Mouse (Mus musculus) T-helper 17 cell (primary cell): ENCODE data around the gene Bbs4.

Experiments
- in situ Hi-C, 2 experiments: fragments of 300-600 bp; cut with MboI, MseI; formaldehyde crosslinking; loops; 1 replicate in 1 of 2; 2 replicates in 1 of 2; pipeline ENCODE4 v1.15.1; 2025; ENCODE audit warnings: high pct_unique_total_duplicates in 2 of 2

Bbs4 gene

GRCm38 (mm10) chr9:59291688-59292492 is 61.4 kb downstream of the Bbs4 start:
- in situ Hi-C loops = no loop called here

DNA sequence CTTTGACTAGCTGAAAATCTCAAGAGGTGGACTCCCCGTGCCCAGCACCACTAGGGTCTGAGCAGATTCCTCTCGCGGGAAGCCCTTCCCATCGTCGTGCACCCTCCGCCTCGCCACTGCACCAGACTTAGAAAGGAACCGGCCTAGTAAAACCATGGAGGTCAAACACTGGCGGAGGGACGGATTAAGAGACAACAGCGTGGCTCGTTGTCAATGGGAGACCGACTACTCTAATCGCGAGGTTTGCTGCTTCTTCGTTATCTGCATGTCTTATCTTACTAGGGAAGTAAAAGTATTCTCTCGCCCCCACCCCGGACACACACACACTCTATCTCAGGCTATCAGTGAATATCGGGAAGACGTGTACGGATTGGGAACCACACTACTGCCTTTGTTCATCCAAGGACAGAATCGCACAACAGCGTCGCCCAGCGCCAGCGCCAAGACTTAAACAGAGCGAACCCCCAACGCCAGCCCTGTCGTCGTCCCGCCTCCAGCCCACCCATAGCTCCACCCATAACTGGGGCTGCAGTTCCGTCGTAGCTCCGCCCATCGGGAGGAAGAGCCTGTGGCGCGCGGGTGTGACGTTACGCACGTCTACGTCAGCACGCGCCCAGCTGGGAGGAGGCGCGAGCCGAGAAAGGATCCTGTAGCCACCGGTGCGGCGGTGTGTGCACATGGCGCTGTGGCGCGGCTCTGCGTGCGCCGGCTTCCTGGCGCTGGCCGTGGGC is 62.2 kb downstream of the Bbs4 start, which contains the start of gene Adpgk:
TSS of gene Adpgk (plus strand) at position 602 of the 731 bp plus-strand sequence.
- in situ Hi-C loops = no loop called here

GRCm38 (mm10) chr9:59289529-59290115 is 63.7 kb downstream of the Bbs4 start:
- in situ Hi-C loops = loop anchor here (5.0 to 10.0 kb wide), 3 partner anchors 262 to 707 kb away; partner anchors contain the start of gene Nptn (in 1 of the 2)

GRCm38 (mm10) chr9:59288685-59289410 is 64.5 kb downstream of the Bbs4 start:
- in situ Hi-C loops = loop anchor here (5.0 to 10.0 kb wide), 3 partner anchors 262 to 707 kb away; partner anchors contain the start of gene Nptn (in 1 of the 2)

- in situ Hi-C loops = loop anchor here (5.0 to 10.0 kb wide), 3 partner anchors 261 to 706 kb away; partner anchors contain the start of gene Nptn (in 1 of the 2)
Measured at GRCm38 (mm10) chr9:59288058-59288457, 65.2 kb downstream of the Bbs4 start.

DNA sequence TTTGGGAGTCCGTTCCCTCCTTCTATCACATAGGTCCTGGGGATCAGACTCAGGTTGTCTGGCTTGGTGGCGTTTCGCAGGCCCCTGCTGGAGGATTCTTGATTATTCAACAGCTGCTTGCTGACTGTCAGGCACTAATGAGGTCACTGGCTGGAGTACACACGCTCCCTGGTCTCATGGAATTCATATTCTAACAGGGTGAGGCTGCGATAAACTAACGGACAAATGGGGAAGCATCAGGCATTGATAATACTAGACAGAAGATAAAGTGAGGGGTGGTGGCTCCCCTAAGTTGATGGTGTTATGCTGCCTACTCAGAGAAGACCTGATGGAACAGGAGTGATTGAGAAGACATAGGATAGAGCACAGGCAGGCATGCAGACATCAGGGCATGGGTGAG is 67.7 kb downstream of the Bbs4 start:
- in situ Hi-C loops = loop anchor here (5.0 to 10.0 kb wide), 3 partner anchors 258 to 703 kb away; partner anchors contain the start of gene Nptn (in 1 of the 2)

GRCm38 (mm10) chr9:59282683-59282986 is 70.7 kb downstream of the Bbs4 start:
- in situ Hi-C loops = loop anchor here in 1 of 2 experiments (10.0 kb wide), 1 partner anchor 268 kb away; no protein-coding TSS in a partner anchor

GRCm38 (mm10) chr9:59281871-59282682 is 71.2 kb downstream of the Bbs4 start:
- in situ Hi-C loops = loop anchor here in 1 of 2 experiments (10.0 kb wide), 1 partner anchor 267 kb away; no protein-coding TSS in a partner anchor

GRCm38 (mm10) chr9:59280888-59281287 is 72.4 kb downstream of the Bbs4 start:
- in situ Hi-C loops = loop anchor here in 1 of 2 experiments (10.0 kb wide), 1 partner anchor 266 kb away; no protein-coding TSS in a partner anchor

DNA sequence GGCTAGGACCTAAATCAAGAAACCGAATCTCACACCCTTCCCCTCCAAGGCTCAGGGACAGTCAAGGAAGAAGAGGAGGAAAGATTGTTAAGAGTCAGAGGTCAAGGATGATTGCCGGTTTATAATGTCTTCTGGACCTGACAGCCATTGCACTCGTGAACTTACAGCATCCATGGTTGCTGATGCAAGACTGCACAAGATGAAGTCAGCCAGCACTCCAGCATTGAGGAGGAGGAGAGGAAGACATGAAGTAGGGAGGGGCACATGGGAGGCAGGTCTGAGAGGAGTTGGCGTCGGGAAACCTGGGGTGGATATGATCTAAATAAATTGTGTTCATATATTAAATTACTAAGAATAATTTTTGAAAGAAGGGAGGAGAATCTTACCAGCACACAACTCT is 74.6 kb downstream of the Bbs4 start:
- in situ Hi-C loops = no loop called here

DNA sequence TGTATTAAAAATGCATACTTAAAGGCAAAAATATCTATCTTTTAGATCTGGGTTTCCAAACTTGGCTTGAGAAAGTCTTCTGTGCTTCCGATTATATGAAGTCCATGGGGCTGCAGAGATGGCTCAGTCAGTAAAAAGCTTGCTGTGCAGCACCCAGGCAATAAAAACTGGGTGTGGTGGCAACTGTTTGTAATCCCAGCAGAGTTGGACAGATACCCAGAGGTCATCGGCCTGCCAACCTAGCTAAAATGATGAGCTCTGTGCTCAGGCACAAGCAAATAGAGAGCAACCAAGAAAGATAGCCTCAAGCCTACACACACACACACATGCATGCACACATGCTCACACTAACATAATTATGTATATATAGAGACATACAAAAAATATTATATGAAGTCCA is 75.1 kb downstream of the Bbs4 start:
- in situ Hi-C loops = no loop called here

GRCm38 (mm10) chr9:59274846-59275455 is 78.4 kb downstream of the Bbs4 start:
- in situ Hi-C loops = no loop called here

- in situ Hi-C loops = no loop called here
Measured at GRCm38 (mm10) chr9:59273199-59273598, 80.1 kb downstream of the Bbs4 start.
